Mouse (Mus musculus): ENCODE data around the gene Mis18bp1.

- TF ChIP-seq CTCF (IDR thresholded peaks at IDR 0.05) (no peak), POLR2A (IDR thresholded peaks at IDR 0.05; ENCODE audit: insufficient read depth, low read depth, low read length) (no peak), EP300 (IDR thresholded peaks at IDR 0.05; ENCODE audit: insufficient read depth, low read depth, low read length) (no peak)
These were observed 58.5 kb downstream of the Mis18bp1 start for GRCm38 (mm10) chr12:65113925-65114324.

Measured in heart, adult 2 months (tissue).